Mouse (Mus musculus) stomach, embryonic 14.5 days (tissue): ENCODE measurements around the gene Arih2. TPM values are rescaled to one million over a fixed set of nuclear protein-coding genes. Genes with fewer than 3 reads are reported as not detected.

Source experiments
- ATAC-seq: fragments of 200-750 bp; cut with Nextera tagmentation; 2 replicates; pipeline ENCODE4 v1.8.0; 2017; ENCODE audit warnings: low read depth, moderate TSS enrichment; ENCODE audit not compliant: insufficient number of reproducible peaks, insufficient read depth, low FRiP score
- H3K27ac ChIP-seq: fragments of 300-500 bp; sonication (generic); 2 replicates; pipeline ENCODE4 v1.5.1; 2014; ENCODE audit warnings: mild to moderate bottlenecking, low read length, moderate library complexity, mixed read lengths
- H3K27me3 ChIP-seq: fragments of 300-500 bp; sonication (generic); 2 replicates; pipeline ENCODE4 v1.6.1; 2014; ENCODE audit warnings: low read length, control low read depth, mixed read lengths; ENCODE audit not compliant: control insufficient read depth, insufficient read depth
- H3K36me3 ChIP-seq: fragments of 300-500 bp; sonication (generic); 2 replicates; pipeline ENCODE4 v1.6.1; 2014; ENCODE audit warnings: mild to moderate bottlenecking, control low read depth, low read length, moderate library complexity, mixed read lengths; ENCODE audit not compliant: control insufficient read depth, insufficient read depth
- H3K4me1 ChIP-seq: fragments of 300-500 bp; sonication (generic); 2 replicates; pipeline ENCODE4 v1.6.1; 2014; ENCODE audit warnings: low read length, control low read depth, mixed read lengths; ENCODE audit not compliant: control insufficient read depth, insufficient read depth
- H3K4me2 ChIP-seq: fragments of 300-500 bp; sonication (generic); replicated peaks from 2 replicates; pipeline ENCODE4 v1.6.1; 2014; ENCODE audit warnings: low read depth, low read length, control low read depth
- H3K4me3 ChIP-seq: fragments of 300-500 bp; sonication (generic); 2 replicates; pipeline ENCODE4 v1.5.1; 2014; ENCODE audit warnings: low read depth, low read length, control low read depth
- H3K9ac ChIP-seq: fragments of 300-500 bp; sonication (generic); replicated peaks from 2 replicates; pipeline ENCODE4 v1.6.1; 2014; ENCODE audit warnings: low read depth, mild to moderate bottlenecking, control low read depth, low read length, moderate library complexity, mixed read lengths
- H3K9me3 ChIP-seq: fragments of 300-500 bp; sonication (generic); 2 replicates; pipeline ENCODE4 v1.6.1; 2016; ENCODE audit warnings: low read depth, low read length, control low read depth; ENCODE audit not compliant: control insufficient read depth
- WGBS: fragments of 180-500 bp; shearing (Covaris S2); extraction: QIAGEN DNeasy Blood & Tissue Kit; methylation state at CpG from one replicate; pipeline ENCODE4 v1.1.7; 2014; 5-methylcytosine and 5-hydroxymethylcytosine counted together
- polyA plus RNA-seq: library from polyadenylated mRNA; unstranded; fragments of >200 nt; fragmentation: Nextera tagmentation; extraction: Ambion mirVana; gene quantifications from 2 replicates; pipeline ENCODE4 v1.2.1, GENCODE M21; 2014

Arih2 gene
- polyA plus RNA-seq = 36.2 and 36.8 TPM in 2 replicates

DNA sequence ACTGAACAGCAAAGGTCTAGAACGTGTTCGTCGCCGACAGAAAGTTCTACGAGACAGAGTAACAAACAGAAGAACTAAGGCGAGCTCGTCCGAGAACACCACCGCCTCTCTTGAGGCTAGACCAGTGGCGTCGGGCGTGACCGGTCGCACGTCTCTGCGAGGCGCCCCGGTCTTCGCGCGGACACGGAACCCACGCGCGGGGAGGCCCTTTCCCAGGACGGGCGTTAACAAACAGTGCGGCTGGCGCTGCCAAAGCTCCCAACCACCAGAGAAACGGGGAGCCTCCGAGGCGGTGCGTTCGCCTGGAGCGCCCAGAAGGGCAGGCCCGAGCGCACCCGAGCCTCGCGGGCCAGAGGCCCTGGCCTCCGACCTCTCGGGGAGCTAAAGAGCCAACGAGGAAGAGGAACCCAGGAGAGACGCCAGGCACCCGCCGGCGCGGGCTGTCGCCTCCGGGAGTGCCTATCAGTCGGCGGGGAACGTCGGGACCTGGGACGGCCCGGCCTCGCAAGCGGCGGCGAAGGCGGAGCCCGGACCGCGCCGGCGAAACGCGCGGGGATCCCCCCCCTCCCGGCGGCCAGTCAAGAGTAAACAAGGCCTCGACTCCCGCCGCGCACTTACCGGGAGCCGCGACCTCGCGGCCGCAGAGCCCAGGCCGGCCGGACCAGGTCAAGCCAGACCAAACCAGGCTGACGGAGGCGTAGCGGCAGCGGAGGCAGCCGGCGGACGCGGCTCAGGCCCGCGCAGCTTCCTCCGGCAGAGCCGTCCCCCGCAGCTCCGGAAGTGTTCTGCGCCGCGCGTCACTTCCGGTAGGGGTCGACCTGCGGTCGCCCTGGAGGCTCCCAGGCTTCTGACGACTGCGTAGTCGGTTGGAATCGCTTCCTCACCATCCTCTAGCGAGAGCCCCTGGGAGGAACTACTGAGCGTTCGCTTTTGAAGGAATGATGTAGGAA is at the start of gene Arih2:
Gene Arih2, minus strand, starts transcription at position 776 of the 950 bp plus-strand sequence.
- WGBS = under 1% methylated on average over 112 of the region's 112 CpGs
- no peaks in the 10 kb centered on the region; the same call in 1 of the 2 replicates for H3K36me3 ChIP-seq
- no peaks in the 10 kb centered on the region for H3K27me3 ChIP-seq
- H3K9ac ChIP-seq = peak within 1 kb of the TSS; percentile 82
- ATAC-seq = peak; percentile 98
- H3K9me3 ChIP-seq = no peaks in the 10 kb centered on the region
- H3K4me1 ChIP-seq = no peaks in the 10 kb centered on the region
- peak within 1 kb of the TSS; percentile 92 for H3K4me3 ChIP-seq
- H3K4me2 ChIP-seq = peak within 1 kb of the TSS; percentile 66
- peak within 1 kb of the TSS; percentile 91 for H3K27ac ChIP-seq

- no peak for ATAC-seq
- H3K36me3 ChIP-seq = peaks cover 5% of the 10 kb centered on the region
- no peak overlapping the region for H3K4me2 ChIP-seq
- H3K4me3 ChIP-seq = no peak overlapping the region
- 95% methylated on average over 1 of the region's 1 CpGs for WGBS
- no peak overlapping the region for H3K9ac ChIP-seq
- peaks cover 4% of the 10 kb centered on the region; the same call in 1 of the 2 replicates for H3K4me1 ChIP-seq
- H3K9me3 ChIP-seq = no peaks in the 10 kb centered on the region
- H3K27me3 ChIP-seq = no peaks in the 10 kb centered on the region
- H3K27ac ChIP-seq = no peak overlapping the region
These were observed 45.3 kb upstream of the Arih2 start for GRCm38 (mm10) chr9:108694533-108694932.

- H3K4me2 ChIP-seq = peak overlapping the region; percentile 17; the same call in 1 of the 2 replicates
- no peaks in the 10 kb centered on the region for H3K9me3 ChIP-seq
- H3K36me3 ChIP-seq = peaks cover 5% of the 10 kb centered on the region
- peaks cover 4% of the 10 kb centered on the region; the same call in 1 of the 2 replicates for H3K4me1 ChIP-seq
- no peak for ATAC-seq
- no peak overlapping the region for H3K27ac ChIP-seq
- 72% methylated on average over 4 of the region's 4 CpGs for WGBS
- no peak overlapping the region for H3K4me3 ChIP-seq
- H3K27me3 ChIP-seq = no peaks in the 10 kb centered on the region
- H3K9ac ChIP-seq = no peak overlapping the region; the same call in 1 of the 2 replicates
These were observed 44.8 kb upstream of the Arih2 start for GRCm38 (mm10) chr9:108693946-108694345.

- H3K36me3 ChIP-seq = no peaks in the 10 kb centered on the region
- H3K27me3 ChIP-seq = no peaks in the 10 kb centered on the region
- WGBS = under 1% methylated on average over 92 of the region's 92 CpGs
- H3K4me3 ChIP-seq = peak overlapping the region; percentile 84
- peak overlapping the region; percentile 96 for H3K4me2 ChIP-seq
- H3K27ac ChIP-seq = peak overlapping the region; percentile 44
- no peaks in the 10 kb centered on the region for H3K9me3 ChIP-seq
- H3K4me1 ChIP-seq = peaks cover 4% of the 10 kb centered on the region; the same call in 1 of the 2 replicates
- H3K9ac ChIP-seq = peak overlapping the region; percentile 80
- ATAC-seq = peak; percentile 61
These were observed 43.2 kb upstream of the Arih2 start for GRCm38 (mm10) chr9:108692226-108693041.

- peak; percentile 89 for ATAC-seq
- no peaks in the 10 kb centered on the region for H3K9me3 ChIP-seq
- peaks cover 4% of the 10 kb centered on the region; the same call in 1 of the 2 replicates for H3K4me1 ChIP-seq
- H3K4me2 ChIP-seq = peak overlapping the region; percentile 96
- H3K27me3 ChIP-seq = no peaks in the 10 kb centered on the region
- no peak overlapping the region; the same call in 1 of the 2 replicates for H3K27ac ChIP-seq
- peak overlapping the region; percentile 84 for H3K4me3 ChIP-seq
- no peaks in the 10 kb centered on the region for H3K36me3 ChIP-seq
- WGBS = under 1% methylated on average over 42 of the region's 42 CpGs
- peak overlapping the region; percentile 80 for H3K9ac ChIP-seq
These were observed 42.6 kb upstream of the Arih2 start for GRCm38 (mm10) chr9:108691846-108692225.

- no peaks in the 10 kb centered on the region for H3K27me3 ChIP-seq
- H3K36me3 ChIP-seq = no peaks in the 10 kb centered on the region
- no peak overlapping the region; the same call in 1 of the 2 replicates for H3K27ac ChIP-seq
- peak overlapping the region; percentile 80 for H3K9ac ChIP-seq
- H3K4me2 ChIP-seq = peak overlapping the region; percentile 96
- WGBS = 73% methylated on average over 8 of the region's 8 CpGs
- peak overlapping the region; percentile 84; the same call in 1 of the 2 replicates for H3K4me3 ChIP-seq
- no peak for ATAC-seq
- no peaks in the 10 kb centered on the region for H3K9me3 ChIP-seq
- peaks cover 4% of the 10 kb centered on the region; the same call in 1 of the 2 replicates for H3K4me1 ChIP-seq
These were observed 42.2 kb upstream of the Arih2 start for GRCm38 (mm10) chr9:108691371-108691770.

GRCm38 (mm10) chr9:108690914-108691313 is 41.7 kb upstream of the Arih2 start:
- no peak for ATAC-seq
- Histone ChIP-seq H3K4me1 (peaks cover 4% of the 10 kb centered on the region; the same call in 1 of the 2 replicates), H3K36me3 (no peaks in the 10 kb centered on the region), H3K27me3 (no peaks in the 10 kb centered on the region), H3K9me3 (no peaks in the 10 kb centered on the region), H3K4me2 (no peak overlapping the region), H3K27ac (no peak overlapping the region), H3K9ac (no peak overlapping the region), H3K4me3 (no peak overlapping the region)
- 89% methylated on average over 6 of the region's 6 CpGs for WGBS

DNA sequence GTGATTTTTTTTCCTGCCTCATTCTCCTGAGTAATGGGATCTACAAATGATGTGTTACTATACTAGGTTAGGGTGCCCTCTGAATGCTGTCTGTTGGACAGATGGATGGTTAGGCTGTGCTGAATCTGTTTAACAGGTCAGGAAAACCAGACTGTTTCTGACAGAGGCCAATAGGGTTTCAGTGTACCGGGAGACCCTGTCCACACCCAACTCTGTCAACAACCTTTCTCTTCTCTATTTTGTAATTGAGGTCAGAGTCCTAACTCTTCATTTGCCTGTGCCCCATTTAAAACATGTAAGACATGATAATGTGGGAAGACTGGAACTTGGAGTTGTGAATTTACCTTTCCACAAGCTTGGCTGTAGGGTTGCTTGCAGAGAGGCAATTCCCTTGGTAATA is 40.8 kb upstream of the Arih2 start:
- no peak for ATAC-seq
- H3K4me3 ChIP-seq = no peak overlapping the region
- no peaks in the 10 kb centered on the region for H3K27me3 ChIP-seq
- 65% methylated on average over 1 of the region's 1 CpGs for WGBS
- no peaks in the 10 kb centered on the region for H3K9me3 ChIP-seq
- H3K36me3 ChIP-seq = no peaks in the 10 kb centered on the region
- no peak overlapping the region for H3K4me2 ChIP-seq
- H3K27ac ChIP-seq = no peak overlapping the region
- H3K9ac ChIP-seq = no peak overlapping the region
- H3K4me1 ChIP-seq = peaks cover 4% of the 10 kb centered on the region; the same call in 1 of the 2 replicates
